Mouse (Mus musculus) heart, adult 2 months (tissue): Measurements from ENCODE around the gene Lamb3.

Source experiments
- CTCF ChIP-seq: fragments of 200-600 bp; IDR thresholded peaks from 2 replicates; pipeline ENCODE4 v1.8.1; 2022; ENCODE audit warnings: antibody characterized with exemption, mild to moderate bottlenecking, moderate library complexity
- EP300 ChIP-seq: fragments of 200-500 bp; IDR thresholded peaks from 2 replicates; pipeline ENCODE4 v1.6.1; 2011; ENCODE audit warnings: low read depth, low read length, control low read depth; ENCODE audit not compliant: insufficient read depth
- POLR2A ChIP-seq: fragments of 200-500 bp; IDR thresholded peaks from 2 replicates; pipeline ENCODE4 v1.6.1; 2011; ENCODE audit warnings: mild to moderate bottlenecking, low read depth, low read length, control low read depth; ENCODE audit not compliant: insufficient read depth

GRCm38 (mm10) chr1:193290686-193291085 lies 83.2 kb downstream of the Lamb3 start:
- TF ChIP-seq EP300 = no peak
- TF ChIP-seq POLR2A = no peak
- no peak for TF ChIP-seq CTCF
